Mouse (Mus musculus) frontal cortex, postnatal 36 days (tissue): ENCODE results near the gene Obsl1.
A peak's percentile ranks its signal among the peaks of the same experiment; 100 is the strongest.

Experiments used
- DNase-seq, 2 experiments: peaks; one replicate each; pipeline ENCODE4 v3.0.0; 2022; ENCODE audit warnings: low spot score in 2 of 2

Gene Obsl1

DNA sequence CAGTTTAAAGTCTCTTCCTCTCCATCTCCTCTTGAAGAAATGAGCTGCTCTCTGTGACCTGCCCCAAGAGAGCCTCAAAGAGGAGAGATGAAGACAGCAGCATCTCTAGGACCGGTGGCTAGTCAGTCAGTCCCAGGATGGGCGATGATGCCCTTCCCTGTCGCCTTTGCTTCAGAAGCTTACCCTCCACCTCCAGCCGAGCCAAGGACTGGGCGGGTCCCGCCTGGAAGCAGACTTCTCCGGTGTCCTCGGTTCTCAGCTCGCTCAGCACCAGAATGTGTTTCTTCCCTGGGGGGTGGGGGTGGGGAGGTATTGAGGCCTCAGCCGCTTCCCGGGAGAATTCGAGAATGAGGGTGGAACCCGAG, 19.2 kb downstream of the Obsl1 start:
- no peak for DNase-seq

DNA sequence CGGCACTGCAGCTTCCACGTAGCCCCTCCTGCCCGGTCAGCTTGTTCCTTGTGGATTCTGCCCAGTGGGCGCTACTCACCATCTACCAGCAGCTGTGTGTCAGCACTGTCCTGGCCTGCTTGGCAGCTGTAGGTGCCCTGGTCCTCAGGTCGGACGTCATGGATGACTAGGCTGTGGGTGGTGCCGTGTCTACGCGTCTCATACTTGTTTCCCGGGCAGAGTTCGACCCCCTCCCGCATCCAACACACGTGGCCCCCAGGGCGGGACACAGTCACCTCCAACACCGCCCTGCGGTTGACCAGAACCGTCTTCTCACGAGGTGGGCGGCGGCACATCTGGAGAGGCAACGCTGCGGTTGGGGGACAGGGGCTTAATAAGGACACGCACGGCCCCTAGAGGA, 19.7 kb downstream of the Obsl1 start:
- no peak for DNase-seq

DNA sequence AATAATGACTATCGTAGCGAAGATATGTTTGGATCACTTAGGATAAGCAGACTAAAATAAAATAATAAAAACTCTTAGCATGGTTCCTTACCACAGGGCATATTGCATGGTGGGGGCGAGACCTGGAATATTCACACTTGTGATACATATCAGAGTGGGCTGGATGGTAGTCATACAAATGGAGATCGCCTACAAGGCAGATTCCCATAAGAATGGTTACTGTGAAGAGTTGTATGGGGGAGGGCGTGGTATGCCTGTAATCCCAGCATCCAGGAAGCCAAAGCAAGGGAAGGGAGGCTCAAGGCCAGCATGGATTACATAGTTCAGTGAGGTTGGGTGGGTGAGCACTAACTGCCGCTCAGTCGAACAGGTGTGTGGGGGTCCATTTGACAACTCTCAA, 25.5 kb downstream of the Obsl1 start:
- DNase-seq: peak in 1 of 2 experiments; percentile 50

DNA sequence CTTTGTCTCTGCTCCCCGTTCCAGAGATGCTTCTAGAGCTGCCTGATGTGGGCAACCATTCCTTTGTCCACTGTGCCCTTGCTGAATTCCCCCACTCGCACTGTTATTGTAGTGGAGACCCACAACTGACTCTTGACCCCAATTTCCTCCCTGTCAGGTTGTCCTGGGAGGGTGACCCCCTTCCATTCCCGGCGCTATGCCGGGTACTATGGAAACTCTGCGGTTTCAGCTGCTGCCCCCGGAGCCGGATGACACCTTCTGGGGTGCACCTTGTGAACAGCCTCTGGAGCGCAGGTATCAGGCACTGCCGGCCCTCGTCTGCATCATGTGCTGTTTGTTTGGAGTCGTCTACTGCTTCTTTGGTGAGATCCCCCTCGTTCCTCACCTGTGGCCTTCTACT, 26.2 kb downstream of the Obsl1 start:
- DNase-seq: no peak

DNA sequence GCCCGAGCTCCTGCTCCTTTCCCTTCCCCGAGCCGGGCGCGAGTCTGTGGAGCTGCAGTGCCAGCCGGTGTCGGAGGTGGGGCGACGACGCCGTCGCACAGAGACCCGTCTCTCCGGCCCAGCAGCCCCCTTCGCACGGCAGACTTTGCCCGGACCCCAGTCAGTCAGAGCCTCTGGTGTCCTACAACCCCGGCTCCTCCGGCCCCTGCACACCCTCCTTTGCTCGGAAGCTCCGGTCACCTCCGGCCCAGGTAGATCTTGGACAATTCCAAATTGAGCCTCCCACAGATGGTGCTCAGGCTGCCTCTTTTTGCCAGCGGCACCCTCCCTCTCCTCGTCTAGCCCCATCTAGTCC, 26.6 kb downstream of the Obsl1 start:
- DNase-seq: no peak

DNA sequence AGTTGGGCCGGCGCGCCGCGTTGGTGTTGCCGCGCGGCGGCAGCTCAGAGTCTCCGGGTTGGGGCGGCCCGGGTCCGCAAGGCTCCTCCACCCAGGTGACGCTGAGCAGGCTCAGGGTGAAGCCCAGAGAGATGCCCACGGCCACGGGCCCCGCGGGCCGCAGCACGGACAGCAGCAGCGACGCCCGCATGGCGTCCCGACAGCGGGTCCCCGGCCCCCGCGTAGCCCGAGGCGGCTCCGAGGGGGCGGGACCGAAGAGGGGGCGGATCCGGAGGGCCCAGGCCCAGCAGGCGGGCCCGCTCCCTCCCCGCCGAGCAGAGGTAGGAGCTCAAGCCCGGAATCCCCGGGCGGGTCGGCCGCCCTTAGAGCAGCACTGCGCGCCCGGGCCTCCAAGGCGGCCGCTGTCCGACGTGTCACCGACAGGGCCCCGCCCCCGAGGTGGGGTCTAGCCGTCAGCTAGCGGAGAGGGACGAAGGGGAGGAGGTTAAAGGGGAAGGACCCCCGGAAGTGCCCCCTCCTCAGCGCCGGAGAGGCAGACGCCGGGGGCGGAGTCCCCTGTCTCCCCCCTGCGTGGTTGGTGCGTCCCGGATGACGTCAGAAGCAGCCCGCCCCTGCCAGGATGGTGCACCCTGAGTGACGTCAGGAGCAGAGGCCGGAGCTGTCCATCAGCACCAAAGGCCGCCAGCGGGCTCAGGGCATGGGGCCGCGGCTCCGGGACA, 27.2 kb downstream of the Obsl1 start, which contains the start of the genes Chpf and Tmem198:
Gene Chpf, minus strand, starts transcription at position 392 of the 719 bp plus-strand sequence.
Gene Tmem198, plus strand, starts transcription at position 617 of the 719 bp plus-strand sequence.
- DNase-seq: peak; percentile 98

DNA sequence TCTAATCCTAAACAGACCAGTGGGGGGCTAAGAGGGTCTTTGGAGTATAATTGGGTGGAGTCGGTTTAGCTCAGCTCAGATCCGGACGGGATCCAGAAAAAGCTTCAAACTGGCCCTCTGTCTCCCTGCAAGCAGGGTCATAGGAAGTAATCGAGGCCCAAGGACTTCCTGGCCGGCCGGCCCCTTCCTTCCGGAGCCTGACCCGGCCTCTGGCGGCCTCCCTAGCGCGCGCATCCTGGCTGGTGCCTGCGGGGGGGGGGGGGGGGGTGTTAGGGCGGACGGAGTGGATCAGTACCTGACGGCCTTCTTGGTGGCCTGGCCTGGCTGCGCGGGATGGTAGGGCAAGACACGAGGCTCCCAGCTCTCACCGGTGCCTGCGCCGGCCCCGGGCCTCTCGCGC, 27.8 kb downstream of the Obsl1 start:
- DNase-seq: no peak

DNA sequence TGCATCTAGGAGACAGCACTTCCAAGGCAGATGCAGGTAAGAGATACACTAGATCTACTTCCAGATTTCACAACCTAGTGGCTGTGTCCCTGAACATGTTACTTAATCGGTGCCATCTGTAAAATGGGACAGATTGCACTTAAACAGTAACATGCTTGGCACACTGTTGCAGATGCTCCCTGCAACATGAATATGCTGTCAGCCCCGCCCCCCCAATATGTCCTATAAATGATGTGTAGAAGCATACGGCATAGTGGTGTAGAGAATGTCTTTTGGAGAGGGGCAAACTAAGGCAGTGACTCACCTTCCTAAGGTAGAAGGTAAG, 28.3 kb downstream of the Obsl1 start:
- DNase-seq: peak in 1 of 2 experiments; percentile 25

DNA sequence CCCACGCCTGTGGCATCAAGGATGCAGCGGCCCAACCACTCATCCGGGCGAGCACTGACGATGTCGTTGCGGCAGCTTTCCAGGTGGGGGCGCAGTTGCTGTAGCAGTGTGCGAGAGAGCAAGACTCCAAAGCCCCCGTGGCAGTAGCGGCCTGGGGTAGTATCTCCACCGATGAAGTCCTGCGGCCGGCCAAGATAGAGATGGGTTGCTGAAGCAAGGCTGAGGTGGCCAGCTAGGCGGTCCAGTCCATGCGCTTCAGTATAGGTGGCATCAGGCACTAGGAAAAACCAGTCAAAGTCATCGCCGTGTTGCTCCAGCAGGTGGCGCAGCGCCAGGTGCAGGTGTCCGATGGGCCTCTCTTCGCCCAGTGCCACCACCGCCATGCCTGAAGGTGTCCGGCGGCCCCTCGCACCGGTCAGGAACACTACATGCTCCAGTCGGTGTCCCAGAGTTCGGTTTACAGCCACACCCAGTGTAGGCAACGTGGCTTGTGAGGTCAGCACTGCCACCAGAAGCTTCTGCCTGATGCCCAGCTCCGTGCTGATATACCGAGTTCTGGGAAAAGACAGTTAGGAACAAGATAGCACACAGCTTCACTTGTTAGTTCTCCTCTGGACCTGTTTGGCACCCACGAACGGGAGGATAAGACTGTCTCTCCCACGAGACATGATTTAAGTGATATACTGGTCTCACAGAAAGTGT, 28.8 kb downstream of the Obsl1 start:
- peak; percentile 86 to 88 for DNase-seq

DNA sequence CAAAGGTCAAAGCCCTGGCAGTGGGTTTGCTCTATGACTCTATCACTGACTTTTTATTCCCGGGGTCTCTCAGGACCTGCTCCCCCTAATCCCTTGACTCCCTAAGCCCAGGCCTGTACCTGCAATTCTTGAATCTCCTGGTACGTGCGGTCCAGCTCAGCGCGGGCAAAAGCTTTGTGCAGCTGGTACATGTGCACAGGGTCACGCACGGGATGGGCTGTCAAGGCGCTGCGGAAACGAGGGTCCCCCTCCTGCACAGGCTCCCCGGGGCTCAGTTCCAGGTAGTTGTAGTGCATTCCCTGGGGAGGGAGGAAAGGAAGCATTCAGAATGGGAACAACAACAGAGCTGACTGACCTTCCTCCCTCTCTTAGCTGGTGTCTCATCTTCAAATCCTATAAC, 29.8 kb downstream of the Obsl1 start:
- DNase-seq: no peak

DNA sequence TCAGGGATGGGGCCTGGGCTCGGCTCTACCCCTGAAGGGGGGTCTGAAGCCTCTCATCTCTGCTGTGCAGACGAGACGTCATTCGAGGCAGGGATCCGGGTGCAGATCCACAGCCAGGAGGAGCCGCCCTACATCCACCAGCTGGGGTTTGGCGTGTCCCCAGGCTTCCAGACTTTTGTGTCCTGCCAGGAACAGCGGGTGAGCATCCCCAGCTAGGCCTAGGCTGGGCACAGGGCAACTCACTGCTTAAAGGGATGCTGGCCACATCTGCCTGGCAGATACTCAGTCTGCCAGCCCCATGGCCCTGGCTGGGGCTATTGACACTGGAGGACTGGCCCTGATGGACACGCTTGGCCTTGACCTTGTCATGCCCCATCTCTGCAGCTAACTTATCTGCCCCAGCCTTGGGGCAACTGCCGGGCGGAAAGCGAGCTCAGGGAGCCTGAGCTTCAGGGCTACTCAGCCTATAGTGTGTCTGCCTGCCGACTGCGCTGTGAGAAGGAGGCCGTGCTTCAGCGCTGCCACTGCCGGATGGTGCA, 36.9 kb downstream of the Obsl1 start:
- DNase-seq: no peak

DNA sequence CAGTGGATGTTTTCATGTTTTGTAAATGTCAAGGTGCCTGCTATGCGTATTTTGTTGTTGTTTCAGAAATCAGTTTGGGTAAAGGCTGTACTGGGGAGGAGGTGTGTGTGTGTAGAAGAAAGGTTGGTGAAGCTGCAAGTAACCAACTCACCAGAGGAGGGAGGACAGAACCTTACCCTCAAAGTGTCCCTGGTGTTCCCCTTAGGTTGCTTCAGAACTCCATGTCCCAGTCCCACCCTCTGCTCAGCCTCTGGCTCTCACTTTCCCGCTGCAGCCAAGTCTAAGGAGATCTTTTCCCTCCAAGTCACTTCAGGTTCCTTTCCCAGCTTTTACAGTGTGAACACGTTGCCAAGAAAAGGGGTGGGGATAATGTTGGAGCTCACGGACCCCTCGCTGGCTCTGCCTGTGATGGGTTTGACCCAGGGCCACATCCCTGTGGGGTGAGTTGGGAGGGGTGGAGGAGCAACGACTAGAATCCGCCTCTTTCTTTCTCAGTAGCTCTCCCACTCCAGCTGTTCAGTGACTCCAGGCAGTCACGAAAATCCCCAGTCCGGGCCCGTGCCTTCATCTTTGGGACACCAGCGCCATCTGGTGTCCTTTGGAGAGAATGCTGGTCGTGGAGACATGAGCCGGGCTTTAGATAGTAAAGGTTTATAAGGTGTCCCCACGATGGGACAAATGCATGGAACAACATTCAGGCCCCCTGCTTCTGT, 38.9 kb downstream of the Obsl1 start:
- DNase-seq: peak; percentile 79 to 88

DNA sequence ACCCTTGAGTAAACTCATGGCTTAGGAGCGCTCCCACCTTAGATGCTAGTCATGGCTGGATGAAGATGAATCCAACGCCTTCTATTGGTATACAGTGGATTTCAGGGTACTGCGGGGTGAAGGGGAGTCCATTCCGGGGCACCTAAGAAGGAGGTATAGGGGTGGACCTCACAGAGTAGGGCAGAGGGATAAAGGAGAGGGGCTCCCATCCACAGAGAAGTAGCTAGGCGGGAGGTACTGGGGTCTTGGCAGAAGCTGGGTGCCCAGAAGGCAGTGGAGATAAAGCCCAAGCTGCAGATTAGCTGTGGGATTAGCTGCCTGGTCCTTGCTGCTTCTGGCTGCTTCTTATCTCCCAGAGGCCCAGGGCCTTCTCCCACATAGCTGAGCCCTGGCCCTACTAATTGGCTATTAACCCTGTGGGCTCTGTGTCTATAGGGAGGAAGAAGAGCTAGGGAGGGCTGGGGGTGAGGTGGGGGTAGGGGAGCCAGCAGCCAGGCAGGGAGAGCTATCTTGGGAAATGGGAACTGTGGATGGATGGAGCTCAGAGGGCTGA, 42.5 kb downstream of the Obsl1 start:
- no peak for DNase-seq

DNA sequence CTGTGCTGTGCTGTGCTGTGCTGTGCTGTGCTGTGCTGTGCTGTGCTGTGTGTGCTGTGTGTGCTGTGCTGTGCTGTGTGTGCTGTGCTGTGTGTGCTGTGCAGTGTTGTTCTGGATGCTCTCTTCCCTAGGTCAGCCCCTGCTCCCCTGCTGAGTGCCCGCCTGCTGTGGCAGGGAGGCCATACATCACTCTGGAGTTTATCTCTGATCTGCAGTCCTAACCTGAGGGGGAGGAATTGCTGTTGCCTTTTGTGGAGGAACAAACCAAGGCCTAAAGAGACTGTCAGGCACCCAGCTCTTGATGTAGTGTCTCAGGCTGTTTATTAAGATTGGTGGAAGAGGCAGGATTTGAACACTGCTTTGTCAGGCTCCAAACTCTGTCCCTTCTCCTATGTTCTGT, 43.6 kb downstream of the Obsl1 start:
- no peak for DNase-seq

DNA sequence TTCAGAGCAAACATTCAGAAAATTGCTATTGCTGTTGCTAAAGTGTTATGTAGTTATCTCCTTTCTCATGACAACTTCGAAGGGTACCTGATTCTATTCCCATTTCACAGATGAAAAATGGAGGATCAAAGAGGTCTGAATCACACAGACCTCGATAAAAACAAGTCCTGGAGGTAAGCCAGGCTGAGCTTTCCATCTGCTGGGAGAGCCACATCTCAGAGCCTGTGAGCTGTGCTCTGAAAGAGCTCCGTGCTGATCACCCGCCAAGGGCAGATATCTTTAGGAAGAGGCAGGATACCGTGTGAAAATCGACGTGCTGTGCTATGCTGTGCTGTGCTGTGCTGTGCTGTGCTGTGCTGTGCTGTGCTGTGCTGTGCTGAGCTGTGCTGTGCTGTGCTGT, 46.0 kb downstream of the Obsl1 start:
- no peak for DNase-seq

DNA sequence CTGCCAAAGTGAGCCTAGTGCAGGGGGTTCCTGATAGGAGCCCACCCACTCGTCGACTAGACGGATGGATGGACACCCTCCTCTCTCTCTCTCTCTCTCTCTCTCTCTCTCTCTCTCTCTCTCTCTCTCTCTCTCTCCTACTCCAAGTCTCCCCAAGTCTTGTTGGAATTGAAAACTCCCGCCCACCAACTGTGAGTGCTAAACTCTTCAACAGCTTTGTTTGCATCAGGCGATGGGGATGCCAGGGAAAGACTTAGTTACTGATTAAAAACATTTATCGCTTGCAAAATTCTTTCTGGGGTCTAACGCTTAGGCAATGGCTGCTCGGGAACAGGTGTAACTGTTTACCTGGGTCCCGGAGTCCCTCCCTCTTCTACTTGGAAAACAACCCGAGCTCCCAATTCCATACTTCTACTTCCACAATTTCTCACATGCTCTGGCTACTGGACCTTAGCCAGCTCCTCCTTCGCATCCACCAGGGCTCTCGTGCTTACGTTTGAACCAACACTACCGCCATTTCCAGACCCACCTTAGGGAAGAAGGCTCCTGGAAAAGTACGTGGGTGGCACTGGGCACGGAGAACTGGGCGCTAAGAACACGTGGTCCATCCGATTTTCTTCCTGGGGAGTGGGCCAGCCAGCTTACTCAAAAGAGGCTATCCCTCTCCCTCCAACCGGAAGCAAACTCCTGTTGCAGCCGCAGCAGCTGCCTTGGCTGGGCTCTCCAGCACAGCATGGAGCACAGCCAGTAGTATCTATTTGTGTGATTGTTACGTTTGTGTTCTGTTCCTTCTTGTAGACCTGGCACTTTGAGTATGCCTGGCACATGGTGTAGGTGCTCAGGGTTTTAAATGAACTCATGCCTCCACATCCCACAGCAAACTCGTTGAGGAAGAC, 47.2 kb downstream of the Obsl1 start:
- peak; percentile 74 to 81 for DNase-seq

DNA sequence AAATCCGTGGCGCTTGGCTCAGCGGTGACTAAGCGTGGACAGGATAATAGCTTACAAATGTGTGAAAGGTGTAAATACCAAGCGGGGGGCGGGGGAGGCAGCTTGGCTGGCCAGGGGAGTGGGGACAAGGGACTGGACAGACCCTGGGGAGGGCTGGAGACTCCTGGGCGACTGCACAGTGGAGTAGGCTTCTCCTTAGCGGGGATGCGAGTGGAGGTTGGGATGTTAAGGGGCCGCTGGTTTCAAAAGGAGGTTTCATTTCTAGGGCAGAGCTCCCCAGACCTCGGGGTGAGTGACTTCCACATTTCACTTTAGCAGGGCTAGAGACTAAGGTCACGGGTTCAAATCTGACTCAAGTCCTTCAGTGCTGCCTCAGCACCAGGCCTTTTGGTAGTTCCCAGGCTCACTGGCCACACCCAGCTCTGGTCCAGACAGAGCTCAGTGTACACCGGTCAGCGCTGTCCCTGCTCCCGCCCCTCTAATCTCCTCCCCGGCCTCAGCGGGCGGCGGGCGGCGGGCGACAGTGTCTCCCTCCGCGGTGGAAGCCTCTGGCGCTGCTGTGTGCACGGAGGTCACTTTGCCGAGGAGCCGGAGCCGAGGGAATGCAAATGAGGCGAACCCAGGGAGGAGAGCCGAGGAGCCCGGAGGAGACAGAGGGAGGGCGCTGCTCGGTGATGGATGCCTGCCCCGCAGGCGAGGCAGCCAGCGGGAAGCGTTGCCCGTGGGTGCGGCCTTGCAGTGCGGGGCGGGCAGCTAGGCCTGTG, 48.0 kb downstream of the Obsl1 start:
- peak in 1 of 2 experiments; percentile 65 for DNase-seq

DNA sequence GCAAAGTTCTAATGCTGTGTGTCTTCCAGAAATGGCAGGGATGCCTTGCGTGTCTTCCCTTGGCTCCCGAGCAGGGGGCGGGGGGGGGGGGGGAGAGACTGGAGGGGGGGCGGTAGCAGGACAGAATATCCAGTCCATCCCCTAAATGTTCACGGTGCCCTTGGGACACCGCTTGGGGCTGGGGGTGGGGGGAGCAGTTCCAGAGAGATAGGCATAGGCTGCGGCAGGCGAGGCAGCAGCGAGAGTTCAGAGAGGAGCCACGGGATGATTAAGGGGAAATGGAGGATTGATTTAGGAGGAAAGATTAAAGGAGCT, 48.6 kb downstream of the Obsl1 start:
- DNase-seq: no peak

DNA sequence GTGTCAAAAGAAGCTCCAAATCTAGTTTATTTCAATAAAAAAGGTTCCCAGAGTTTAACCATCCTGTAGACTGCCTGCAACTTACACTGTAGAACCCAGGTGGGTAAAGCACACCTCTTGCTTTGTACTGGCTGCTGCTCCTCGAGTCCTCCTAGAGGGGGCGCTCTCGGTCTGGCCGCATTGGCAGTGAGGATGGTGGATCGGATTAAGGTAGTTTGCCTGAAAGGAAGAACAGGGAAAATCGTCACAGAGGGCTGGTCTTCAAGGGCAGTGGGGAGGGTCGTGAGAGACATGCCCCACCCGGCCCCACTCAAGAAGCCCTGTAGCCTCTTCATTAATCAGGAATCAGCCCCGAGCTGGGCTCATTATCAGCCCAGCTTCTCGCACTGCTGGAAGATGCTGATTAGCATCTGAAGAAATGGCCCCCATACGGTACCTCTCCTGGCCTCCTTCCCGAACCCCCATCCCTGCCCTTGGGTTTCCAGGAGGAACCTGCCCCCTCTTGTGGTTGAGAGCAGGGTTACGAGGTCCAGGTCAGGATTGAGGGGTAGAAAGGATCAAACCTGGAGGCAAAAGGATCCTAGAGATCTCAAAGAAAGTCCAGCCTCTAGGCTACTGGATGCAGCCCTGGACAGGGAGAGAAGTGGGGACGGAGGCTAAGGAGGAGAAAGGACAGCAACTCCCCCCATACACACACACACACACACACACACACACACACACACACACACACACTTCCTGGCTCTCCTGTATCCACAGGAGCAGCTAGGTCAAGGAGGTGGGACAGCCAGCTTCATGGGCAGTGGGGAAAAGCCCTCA, 49.3 kb downstream of the Obsl1 start:
- DNase-seq: no peak

DNA sequence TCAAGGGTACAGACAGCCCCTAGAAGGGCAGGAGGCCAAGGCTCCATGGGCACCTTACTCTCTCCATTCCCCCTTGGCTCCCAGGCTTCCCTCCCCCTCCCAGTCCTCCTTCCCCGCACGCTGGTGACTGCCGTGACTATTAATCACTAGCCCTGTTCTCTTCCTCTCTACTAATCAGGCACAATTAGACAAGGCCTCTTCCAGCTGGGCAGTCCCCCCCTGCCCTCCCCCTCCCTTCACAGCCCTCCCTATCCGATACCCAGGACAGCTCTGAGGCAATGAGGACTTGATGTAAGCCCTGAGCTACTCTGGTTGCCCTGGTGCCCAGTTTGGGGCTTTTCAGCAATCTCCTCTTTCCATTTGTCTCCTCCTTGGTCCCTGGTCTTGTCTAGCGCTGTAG, 50.3 kb downstream of the Obsl1 start:
- DNase-seq: no peak
